In the genomic region with DNA sequence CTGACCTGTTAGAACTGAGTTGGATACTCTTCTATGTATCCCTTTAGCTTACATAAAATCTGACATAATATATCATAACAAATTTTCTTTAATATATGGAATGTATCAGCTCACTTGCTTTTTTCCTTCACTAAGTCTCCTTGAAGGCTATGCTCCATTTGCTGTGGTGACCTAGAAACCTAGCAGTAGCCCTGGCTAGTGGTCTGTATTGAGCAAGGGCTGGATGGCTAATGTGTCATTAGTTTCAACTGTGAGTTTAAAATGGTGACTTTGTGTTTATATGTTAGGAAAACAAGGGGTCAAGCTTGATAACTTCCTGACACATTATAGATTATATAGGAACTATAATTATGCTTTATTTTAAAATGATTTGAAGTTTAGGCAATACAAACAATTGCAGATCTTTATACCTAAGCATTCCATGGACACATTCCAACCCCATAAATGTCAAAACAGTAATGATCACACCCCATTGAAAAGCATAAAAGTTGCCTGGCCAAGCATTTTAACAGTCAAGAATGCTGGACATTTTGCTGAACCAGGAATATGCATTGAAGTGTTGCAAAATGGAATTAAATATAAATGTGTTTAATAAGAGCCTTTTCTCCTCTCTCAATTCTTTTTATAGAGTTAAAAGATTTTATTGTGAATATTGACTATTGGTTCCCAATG, we compare ENCODE assay signal across 38 mouse cellular contexts. TPM values are rescaled to one million over a fixed set of nuclear protein-coding genes. Genes with fewer than 3 reads are reported as not detected.
"Had no signal": no experiment of that assay in that cellular context is flagged by ENCODE, and none has a peak within 500 bp of the region (broad histone marks: within the 10 kb centered on the region; RNA-seq: fewer than 3 reads in every experiment).

No protein-coding gene starts in this region.

- H3K9me3 ChIP-seq: heart, embryonic 10.5 days; heart, embryonic 12.5 days; heart, embryonic 13.5 days; heart, embryonic 15.5 days; hindbrain, embryonic 10.5 days; hindbrain, embryonic 12.5 days; hindbrain, embryonic 13.5 days; hindbrain, embryonic 15.5 days; intestine, embryonic 15.5 days; kidney, embryonic 15.5 days had no signal

- H3K9ac ChIP-seq: heart, embryonic 12.5 days; heart, embryonic 13.5 days; heart, embryonic 15.5 days; hindbrain, embryonic 12.5 days; hindbrain, embryonic 13.5 days; hindbrain, embryonic 14.5 days; hindbrain, embryonic 15.5 days; intestine, embryonic 15.5 days; kidney, embryonic 15.5 days had no signal

- H3K27me3 ChIP-seq: heart, embryonic 12.5 days; heart, embryonic 13.5 days; heart, embryonic 15.5 days; hindbrain, embryonic 12.5 days; hindbrain, embryonic 13.5 days; hindbrain, embryonic 15.5 days; intestine, embryonic 15.5 days; kidney, embryonic 15.5 days had no signal

- H3K4me3 ChIP-seq: heart, adult 2 months; heart, embryonic 10.5 days; heart, embryonic 12.5 days; heart, embryonic 13.5 days; heart, embryonic 15.5 days; hindbrain, embryonic 10.5 days; hindbrain, embryonic 12.5 days; hindbrain, embryonic 13.5 days; hindbrain, embryonic 15.5 days; intestine, embryonic 15.5 days; kidney, embryonic 15.5 days; layer of hippocampus, adult 2 months had no signal

- ATAC-seq: hindbrain, embryonic 16.5 days; hindbrain, postnatal 0 days; inflammation-experienced regulatory T-cells, adult 6 months; intestine, embryonic 15.5 days; intestine, embryonic 16.5 days; intestine, postnatal 0 days had no signal

- H3K4me2 ChIP-seq: heart, embryonic 11.5 days; heart, embryonic 12.5 days; heart, embryonic 13.5 days; heart, embryonic 15.5 days; hindbrain, embryonic 12.5 days; hindbrain, embryonic 13.5 days; hindbrain, embryonic 14.5 days; hindbrain, embryonic 15.5 days; intestine, embryonic 15.5 days; kidney, embryonic 15.5 days had no signal

- H3K36me3 ChIP-seq: heart, embryonic 10.5 days; heart, embryonic 12.5 days; heart, embryonic 13.5 days; heart, embryonic 15.5 days; hindbrain, embryonic 10.5 days; hindbrain, embryonic 12.5 days; hindbrain, embryonic 13.5 days; hindbrain, embryonic 15.5 days; intestine, embryonic 15.5 days; kidney, embryonic 15.5 days had no signal

- H3K4me1 ChIP-seq: heart, embryonic 10.5 days; heart, embryonic 12.5 days; heart, embryonic 13.5 days; heart, embryonic 15.5 days; hindbrain, embryonic 10.5 days; hindbrain, embryonic 12.5 days; hindbrain, embryonic 13.5 days; hindbrain, embryonic 15.5 days; intestine, embryonic 15.5 days; kidney, embryonic 15.5 days had no signal

- DNase-seq: heart, adult 2 months; heart, postnatal 10 days; heart, postnatal 14 days; heart, postnatal 36 days; heart, postnatal 4 days; kidney, adult 11 months; kidney, adult 18-20 months; kidney, adult 2 months; kidney, adult 8-10 months; kidney, adult 9 months; kidney, postnatal 10 days; kidney, postnatal 14 days; kidney, postnatal 25 days; kidney, postnatal 36 days; kidney, postnatal 4 days; layer of hippocampus, adult 9-11 months had no signal

- H3K27ac ChIP-seq: heart, adult 2 months; heart, embryonic 10.5 days; heart, embryonic 13.5 days; heart, embryonic 15.5 days; hindbrain, embryonic 10.5 days; hindbrain, embryonic 12.5 days; hindbrain, embryonic 13.5 days; hindbrain, embryonic 14.5 days; hindbrain, embryonic 15.5 days; hindbrain, postnatal 0 days; intestine, embryonic 15.5 days; kidney, embryonic 15.5 days; kidney, postnatal 0 days; layer of hippocampus, adult 2 months had no signal

RNA-seq across cellular contexts. Expression of a gene that starts 17.7 kb away (rescaled TPM):
- polyA plus RNA-seq: heart, embryonic 14.5 days; hindbrain, embryonic 11.5 days; hindbrain, embryonic 12.5 days; inflammation-experienced regulatory T-cells, adult 6 months; kidney, embryonic 14.5 days had no signal
